Mouse (Mus musculus): Measurements from ENCODE around the gene Pik3ap1. TPM values are rescaled to one million over a fixed set of nuclear protein-coding genes. Genes with fewer than 3 reads are reported as not detected.

The Pik3ap1 gene
- polyA plus RNA-seq, 1 experiment from 2014 or later: 2.9 TPM

GRCm38 (mm10) chr19:41262712-41263629 lies 121.9 kb downstream of the Pik3ap1 start:
- Histone ChIP-seq H3K9ac (peak overlapping the region; percentile 97), H3K27ac (peak overlapping the region; percentile 98), H3K36me3 (no peaks in the 10 kb centered on the region), H3K9me3 (replicated peaks) (no peaks in the 10 kb centered on the region), H3K4me3 (peak overlapping the region; percentile 99), H3K4me1 (peaks cover 34% of the 10 kb centered on the region), H3K4me2 (replicated peaks) (peak overlapping the region; percentile 76), H3K27me3 (no peaks in the 10 kb centered on the region)
- WGBS: 7% methylated on average over 50 of the region's 51 CpGs
- ATAC-seq (ENCODE audit: low FRiP score): peak; percentile 88

GRCm38 (mm10) chr19:41260736-41261135 lies 124.2 kb downstream of the Pik3ap1 start:
- Histone ChIP-seq H3K4me1 (peaks cover 34% of the 10 kb centered on the region), H3K4me2 (replicated peaks) (no peak overlapping the region), H3K36me3 (no peaks in the 10 kb centered on the region), H3K27ac (no peak overlapping the region), H3K9me3 (replicated peaks) (no peaks in the 10 kb centered on the region), H3K4me3 (no peak overlapping the region), H3K27me3 (no peaks in the 10 kb centered on the region), H3K9ac (no peak overlapping the region)
- no peak for ATAC-seq (ENCODE audit: low FRiP score)
- 84% methylated on average over 3 of the region's 3 CpGs for WGBS

GRCm38 (mm10) chr19:41259256-41259655 lies 125.6 kb downstream of the Pik3ap1 start:
- Histone ChIP-seq H3K36me3 (no peaks in the 10 kb centered on the region), H3K4me2 (replicated peaks) (no peak overlapping the region), H3K9ac (no peak overlapping the region), H3K4me3 (no peak overlapping the region), H3K27me3 (no peaks in the 10 kb centered on the region), H3K27ac (no peak overlapping the region), H3K9me3 (replicated peaks) (no peaks in the 10 kb centered on the region), H3K4me1 (peaks cover 26% of the 10 kb centered on the region)
- 86% methylated on average over 6 of the region's 6 CpGs for WGBS
- no peak for ATAC-seq (ENCODE audit: low FRiP score)

GRCm38 (mm10) chr19:41258707-41259106 lies 126.2 kb downstream of the Pik3ap1 start:
- no peak overlapping the region for H3K4me2 ChIP-seq (replicated peaks)
- no peaks in the 10 kb centered on the region for H3K27me3 ChIP-seq
- H3K9me3 ChIP-seq (replicated peaks): no peaks in the 10 kb centered on the region
- H3K4me1 ChIP-seq: peaks cover 26% of the 10 kb centered on the region
- 44% methylated on average over 2 of the region's 2 CpGs for WGBS
- ATAC-seq (ENCODE audit: low FRiP score): no peak
- no peak overlapping the region for H3K4me3 ChIP-seq
- no peaks in the 10 kb centered on the region for H3K36me3 ChIP-seq
- no peak overlapping the region for H3K9ac ChIP-seq
- no peak overlapping the region for H3K27ac ChIP-seq

GRCm38 (mm10) chr19:41254584-41254983 lies 130.3 kb downstream of the Pik3ap1 start:
- H3K36me3 ChIP-seq: 0 out of 2 replicates have a peak, but pooled peaks cover 3% of the 10 kb centered on the region
- H3K27ac ChIP-seq: no peak overlapping the region
- no peak overlapping the region for H3K4me2 ChIP-seq (replicated peaks)
- H3K4me1 ChIP-seq: no peaks in the 10 kb centered on the region
- H3K9ac ChIP-seq: no peak overlapping the region
- no peaks in the 10 kb centered on the region for H3K27me3 ChIP-seq
- H3K4me3 ChIP-seq: no peak overlapping the region
- H3K9me3 ChIP-seq (replicated peaks): no peaks in the 10 kb centered on the region
- 91% methylated on average over 5 of the region's 5 CpGs for WGBS
- no peak for ATAC-seq (ENCODE audit: low FRiP score)

- no peaks in the 10 kb centered on the region for H3K9me3 ChIP-seq (replicated peaks)
- H3K27ac ChIP-seq: no peak overlapping the region
- no peak overlapping the region for H3K9ac ChIP-seq
- 79% methylated on average over 4 of the region's 4 CpGs for WGBS
- no peaks in the 10 kb centered on the region for H3K4me1 ChIP-seq
- H3K4me2 ChIP-seq (replicated peaks): no peak overlapping the region
- H3K4me3 ChIP-seq: no peak overlapping the region
- ATAC-seq (ENCODE audit: low FRiP score): no peak
- H3K27me3 ChIP-seq: no peaks in the 10 kb centered on the region
- peaks cover 15% of the 10 kb centered on the region for H3K36me3 ChIP-seq
These were observed 135.9 kb downstream of the Pik3ap1 start for GRCm38 (mm10) chr19:41248968-41249367.

GRCm38 (mm10) chr19:41248271-41248670 lies 136.6 kb downstream of the Pik3ap1 start:
- Histone ChIP-seq H3K4me3 (no peak overlapping the region), H3K4me2 (replicated peaks) (no peak overlapping the region), H3K36me3 (peaks cover 15% of the 10 kb centered on the region), H3K9ac (no peak overlapping the region), H3K27me3 (no peaks in the 10 kb centered on the region), H3K4me1 (no peaks in the 10 kb centered on the region), H3K9me3 (replicated peaks) (no peaks in the 10 kb centered on the region), H3K27ac (no peak overlapping the region)
- no peak for ATAC-seq (ENCODE audit: low FRiP score)
- WGBS: 97% methylated on average over 3 of the region's 3 CpGs

- H3K9ac ChIP-seq: no peak overlapping the region
- H3K27me3 ChIP-seq: no peaks in the 10 kb centered on the region
- 89% methylated on average over 4 of the region's 4 CpGs for WGBS
- no peak overlapping the region for H3K4me2 ChIP-seq (replicated peaks)
- no peaks in the 10 kb centered on the region for H3K9me3 ChIP-seq (replicated peaks)
- no peaks in the 10 kb centered on the region for H3K4me1 ChIP-seq
- ATAC-seq (ENCODE audit: low FRiP score): no peak
- no peak overlapping the region for H3K27ac ChIP-seq
- H3K4me3 ChIP-seq: no peak overlapping the region
- peaks cover 21% of the 10 kb centered on the region for H3K36me3 ChIP-seq
These were observed 138.6 kb downstream of the Pik3ap1 start for GRCm38 (mm10) chr19:41246271-41246670.

GRCm38 (mm10) chr19:41244581-41244980 lies 140.3 kb downstream of the Pik3ap1 start:
- no peak for ATAC-seq (ENCODE audit: low FRiP score)

GRCm38 (mm10) chr19:41241997-41242396 lies 142.9 kb downstream of the Pik3ap1 start:
- Histone ChIP-seq H3K9ac (no peak overlapping the region), H3K27ac (no peak overlapping the region), H3K27me3 (no peaks in the 10 kb centered on the region), H3K4me1 (no peaks in the 10 kb centered on the region), H3K9me3 (replicated peaks) (no peaks in the 10 kb centered on the region), H3K36me3 (peaks cover 43% of the 10 kb centered on the region), H3K4me2 (replicated peaks) (no peak overlapping the region), H3K4me3 (no peak overlapping the region)
- no peak for ATAC-seq (ENCODE audit: low FRiP score)
- over 99% methylated on average over 5 of the region's 5 CpGs for WGBS

More at GRCm38 (mm10) chr19:41244581-41244980, 140.3 kb downstream of the Pik3ap1 start:
- Histone ChIP-seq H3K27me3 (no peaks in the 10 kb centered on the region), H3K36me3 (peaks cover 33% of the 10 kb centered on the region), H3K27ac (no peak overlapping the region), H3K4me3 (no peak overlapping the region), H3K9ac (no peak overlapping the region), H3K4me2 (replicated peaks) (no peak overlapping the region), H3K4me1 (no peaks in the 10 kb centered on the region), H3K9me3 (replicated peaks) (no peaks in the 10 kb centered on the region)
- WGBS: 67% methylated on average over 6 of the region's 6 CpGs

GRCm38 (mm10) chr19:41233698-41234097 lies 151.2 kb downstream of the Pik3ap1 start:
- peaks cover 53% of the 10 kb centered on the region for H3K36me3 ChIP-seq

More at GRCm38 (mm10) chr19:41233698-41234097, 151.2 kb downstream of the Pik3ap1 start:
- no peaks in the 10 kb centered on the region for H3K27me3 ChIP-seq
- H3K4me3 ChIP-seq: no peak overlapping the region
- H3K9ac ChIP-seq: no peak overlapping the region
- H3K4me1 ChIP-seq: no peaks in the 10 kb centered on the region
- no peaks in the 10 kb centered on the region for H3K9me3 ChIP-seq (replicated peaks)
- ATAC-seq (ENCODE audit: low FRiP score): no peak
- WGBS: 93% methylated on average over 4 of the region's 4 CpGs
- H3K4me2 ChIP-seq (replicated peaks): no peak overlapping the region
- H3K27ac ChIP-seq: no peak overlapping the region

Measured in hindbrain, embryonic 12.5 days (tissue).